Mouse (Mus musculus) left cerebral cortex, adult 8-10 months (tissue): Measurements from ENCODE around the gene Kcnn1. TPM values are rescaled to one million over a fixed set of nuclear protein-coding genes. Genes with fewer than 3 reads are reported as not detected.
A peak's percentile ranks its signal among the peaks of the same experiment; 100 is the strongest.

Experiments used
- DNase-seq, 2 experiments: peaks; one replicate each; pipeline ENCODE4 v3.0.0; 2022; ENCODE audit warnings: low spot score in 2 of 2
- total RNA-seq, 4 experiments: library from RNA; stranded (reverse); gene quantifications; 2 replicates each; pipeline ENCODE4 v1.2.4; 2022

Kcnn1 gene
- total RNA-seq, 4 experiments from 2014 or later = 15.7 to 28.6 (median 17.7) TPM

DNA sequence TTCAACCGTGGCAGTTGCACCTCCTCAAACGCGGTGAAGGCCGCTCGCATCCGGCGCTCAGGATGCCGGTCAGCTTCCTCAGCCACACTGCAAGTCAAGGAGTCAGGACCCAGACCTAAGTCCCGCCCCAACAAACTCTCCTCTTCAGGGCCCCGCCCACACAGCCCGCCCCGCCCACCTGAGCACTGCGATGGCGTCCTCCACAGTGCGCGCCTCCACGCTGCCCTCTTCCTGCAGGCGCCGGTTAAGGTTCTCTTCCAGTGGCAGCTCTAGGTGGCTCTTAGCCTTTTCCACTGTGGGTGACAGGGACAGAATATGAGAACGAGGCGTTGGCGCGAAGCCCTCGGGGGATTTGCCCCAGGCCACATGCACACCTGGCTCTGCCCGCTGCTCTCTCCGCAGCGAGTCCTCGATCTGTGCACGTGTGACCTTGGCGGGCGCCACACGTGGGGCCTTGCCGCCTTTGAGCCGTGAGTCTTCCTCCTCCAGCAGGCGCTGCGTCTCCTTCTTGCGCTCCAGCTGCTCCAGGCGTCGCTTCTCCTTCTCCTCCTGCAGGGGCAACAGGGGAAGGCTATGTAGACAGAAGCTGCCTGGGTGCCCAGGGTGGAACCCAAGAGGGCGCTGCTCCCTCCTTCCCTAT lies 5.6 kb upstream of the Kcnn1 start:
- DNase-seq = no peak

DNA sequence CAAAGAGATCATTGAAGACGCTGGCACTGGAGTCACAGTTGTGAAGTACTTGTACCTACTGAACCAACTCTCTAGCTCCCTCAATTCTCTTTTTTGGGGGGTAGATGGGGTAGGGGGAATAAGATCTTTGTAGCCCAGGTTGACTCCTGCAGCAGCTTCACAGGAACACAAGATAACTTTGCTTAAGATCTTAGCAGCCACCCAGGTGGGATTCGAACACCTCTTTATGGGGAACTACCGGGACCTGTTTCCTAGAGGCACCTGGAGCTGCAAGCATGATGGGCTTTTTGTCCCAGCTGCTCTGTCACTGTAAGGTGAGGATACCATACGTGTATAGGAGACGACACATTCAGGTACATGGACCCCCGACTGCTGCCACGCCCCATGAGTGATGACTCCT lies 3.5 kb upstream of the Kcnn1 start:
- DNase-seq = no peak

DNA sequence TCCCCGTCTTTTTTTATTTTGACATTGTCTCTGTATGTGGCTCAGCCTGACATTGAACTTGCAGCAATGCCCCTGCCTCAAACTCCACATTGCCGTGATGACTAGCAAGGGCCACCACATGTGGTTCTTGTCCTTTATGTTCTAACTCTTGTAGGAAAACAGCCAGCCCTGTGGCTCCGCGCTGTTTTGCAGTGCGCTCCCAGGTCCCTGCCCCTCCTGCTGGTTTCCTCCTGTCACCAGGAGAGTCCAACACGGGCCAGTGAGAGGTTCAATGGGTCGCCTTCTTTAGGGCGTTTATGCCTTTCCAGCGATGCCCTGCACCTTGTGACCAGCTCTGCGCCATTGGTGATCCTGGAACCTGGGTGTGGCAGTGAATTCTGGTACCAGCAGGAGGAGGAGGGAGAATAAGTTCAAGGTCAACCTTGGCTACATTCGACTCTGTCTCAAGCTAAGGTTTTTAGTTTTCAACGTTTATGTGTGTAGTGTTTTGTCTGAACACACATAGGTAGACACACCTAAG lies 3.0 kb upstream of the Kcnn1 start:
- DNase-seq = no peak

DNA sequence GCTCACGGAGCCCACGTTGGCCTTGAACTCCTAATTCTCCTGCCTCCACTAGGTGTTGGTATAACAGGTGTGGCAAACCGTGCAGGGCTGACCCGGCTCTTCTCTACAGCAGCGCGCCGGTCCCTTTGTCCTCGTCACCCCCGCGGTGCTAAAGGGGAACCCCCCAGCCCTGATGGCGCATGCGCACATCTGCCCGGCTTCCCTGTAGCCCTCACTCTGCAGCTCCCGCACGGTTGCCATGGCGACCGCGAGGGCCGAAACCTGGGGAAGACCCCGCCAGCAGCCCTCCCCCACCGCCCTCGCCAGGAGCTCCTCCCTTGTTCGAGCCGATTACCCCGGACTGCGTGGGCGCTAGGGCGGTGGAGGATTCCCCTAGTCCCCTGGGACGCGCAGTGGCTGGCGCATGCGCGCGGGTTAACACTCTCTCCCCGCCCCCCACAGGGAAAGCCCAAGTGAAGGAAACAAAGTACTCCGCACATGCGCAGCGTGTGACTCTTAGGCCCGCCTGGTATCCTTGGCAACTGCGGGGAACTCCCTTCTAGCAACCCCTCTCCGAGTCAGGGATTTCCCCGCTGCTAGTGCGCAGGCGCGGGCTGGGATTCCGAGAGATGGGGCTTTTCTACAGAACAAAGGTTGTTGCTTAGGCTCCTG lies 2.4 kb upstream of the Kcnn1 start:
- DNase-seq = peak; percentile 95 to 99

DNA sequence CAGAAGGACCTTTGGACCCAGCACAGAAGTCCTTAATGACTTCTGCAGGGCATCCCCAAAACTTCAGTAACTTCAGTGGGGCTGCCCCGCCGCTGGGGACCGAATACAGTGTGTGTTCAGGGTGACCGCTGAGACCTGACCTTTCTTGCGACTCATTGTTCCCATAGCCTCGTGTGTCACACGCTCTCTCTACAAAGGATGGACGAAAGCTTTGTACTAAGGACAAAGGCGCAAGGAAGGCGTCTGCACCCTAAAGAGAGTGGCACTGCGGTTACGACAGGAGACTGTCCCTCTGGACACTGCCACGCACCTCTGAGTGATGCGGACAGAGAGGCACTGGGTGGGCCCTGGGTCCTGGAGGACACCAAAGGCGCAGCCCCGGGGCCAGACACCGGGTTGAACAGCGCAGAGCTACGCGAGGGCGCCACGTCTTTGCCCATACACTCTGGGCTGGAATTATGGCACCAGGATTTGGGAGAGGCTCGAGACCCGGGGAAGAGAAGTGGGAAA lies 1.7 kb upstream of the Kcnn1 start:
- no peak for DNase-seq

DNA sequence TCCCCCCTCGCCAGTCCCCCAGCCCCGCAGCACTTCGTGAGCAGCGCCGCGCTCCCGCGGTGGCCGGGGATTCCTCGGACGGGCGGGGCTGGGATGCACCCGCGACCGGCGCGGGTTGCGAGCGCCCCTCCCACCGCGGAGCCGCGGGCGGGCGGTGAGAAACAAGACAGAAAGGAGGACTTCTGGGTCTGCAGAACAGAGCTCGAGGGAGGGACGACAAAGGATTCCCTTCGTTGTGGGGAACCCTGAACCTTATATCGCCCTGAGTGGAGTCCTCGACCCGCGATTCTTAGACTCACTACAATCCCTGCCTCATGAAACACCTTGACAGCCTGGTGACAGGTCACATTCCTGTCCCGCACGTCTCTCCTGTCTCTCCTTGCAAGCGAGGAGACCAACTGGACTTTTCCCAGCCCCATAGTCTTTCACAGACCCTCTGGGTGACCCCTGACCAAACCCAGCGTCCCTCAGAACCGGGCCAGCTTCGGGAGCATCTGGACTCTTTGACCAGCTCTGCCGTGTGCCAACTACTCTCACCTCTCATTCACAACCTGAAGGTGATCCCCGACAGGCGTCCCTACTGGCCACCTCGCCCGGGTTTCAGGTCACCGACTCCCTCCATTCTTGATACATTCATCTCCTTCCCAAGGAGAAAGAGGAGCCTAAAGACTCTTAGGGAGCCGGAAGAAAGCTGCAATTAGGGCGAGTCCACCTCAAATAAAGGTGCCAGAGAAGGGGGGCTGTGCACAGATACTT lies 1.1 kb upstream of the Kcnn1 start:
- DNase-seq = no peak

DNA sequence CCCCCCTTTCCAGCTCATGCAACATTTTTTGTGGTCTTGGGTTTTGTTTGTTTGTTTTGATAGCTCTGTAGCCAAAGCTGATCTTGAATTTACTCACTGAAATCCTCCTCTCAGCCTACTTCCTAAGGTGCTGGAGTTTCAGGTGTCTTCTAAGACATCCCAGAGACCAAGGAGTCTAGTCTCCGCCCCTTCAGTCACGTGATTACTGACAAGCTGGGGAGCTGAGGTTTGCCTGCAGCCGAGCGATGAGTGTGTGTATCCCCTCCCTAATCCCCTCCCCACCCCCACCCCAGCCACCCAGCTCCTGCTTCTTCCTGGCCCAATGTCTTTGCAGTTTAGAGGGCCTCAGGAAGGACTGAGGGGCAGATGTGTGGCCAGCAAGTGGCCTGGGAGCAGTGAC lies 5.5 kb downstream of the Kcnn1 start:
- no peak for DNase-seq

DNA sequence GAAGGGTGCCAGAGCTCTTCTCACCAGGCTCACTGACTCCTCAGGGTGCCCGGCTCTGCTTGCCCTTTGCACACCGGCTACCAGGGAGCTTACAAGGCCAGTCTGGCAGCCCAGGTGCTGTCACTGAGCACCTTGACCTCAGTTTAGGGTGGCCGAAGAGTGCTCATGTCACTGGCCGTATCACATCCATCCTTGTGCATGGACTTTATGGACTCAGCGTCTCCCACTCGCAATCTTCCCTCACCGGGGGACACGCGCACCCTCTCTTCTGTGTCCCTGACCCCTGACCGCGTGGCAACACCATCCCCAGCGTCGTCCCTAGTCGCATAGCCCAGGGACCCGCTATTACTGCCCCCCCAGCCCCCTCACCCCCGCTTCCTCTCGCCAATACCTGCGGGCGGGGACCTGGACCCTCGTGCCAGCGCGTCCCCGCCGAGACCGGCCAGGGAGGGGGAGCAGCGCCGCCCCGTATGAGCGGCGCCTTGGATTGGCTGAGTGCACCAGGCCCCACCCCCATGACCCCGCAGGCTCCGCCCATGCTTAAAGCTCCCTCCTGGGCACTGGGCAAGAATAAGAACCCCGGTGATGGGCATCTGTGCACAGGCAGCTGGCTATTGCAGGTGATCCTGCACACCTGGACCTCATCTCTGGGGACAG lies 6.4 kb downstream of the Kcnn1 start:
- DNase-seq = peak; percentile 48 to 78

DNA sequence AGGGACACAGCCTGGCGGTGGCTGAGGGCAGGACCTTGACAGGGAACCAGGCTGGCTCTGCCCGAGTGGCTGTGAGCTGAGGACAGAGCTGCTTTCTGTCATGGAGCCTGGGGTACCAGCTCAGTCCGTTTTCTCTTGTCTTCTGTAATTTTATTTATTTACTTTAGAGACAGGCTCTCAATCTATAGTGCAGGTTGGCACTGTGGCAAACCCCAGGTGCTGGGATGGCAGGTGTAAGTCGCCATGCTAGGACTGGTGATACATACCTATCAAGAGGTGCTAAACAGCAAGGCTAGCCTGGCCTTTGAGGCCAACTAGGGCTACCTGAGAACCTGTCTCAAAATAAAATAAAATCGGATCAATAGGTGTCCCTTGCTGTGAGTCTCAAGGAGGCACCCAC lies 7.0 kb downstream of the Kcnn1 start:
- no peak for DNase-seq

DNA sequence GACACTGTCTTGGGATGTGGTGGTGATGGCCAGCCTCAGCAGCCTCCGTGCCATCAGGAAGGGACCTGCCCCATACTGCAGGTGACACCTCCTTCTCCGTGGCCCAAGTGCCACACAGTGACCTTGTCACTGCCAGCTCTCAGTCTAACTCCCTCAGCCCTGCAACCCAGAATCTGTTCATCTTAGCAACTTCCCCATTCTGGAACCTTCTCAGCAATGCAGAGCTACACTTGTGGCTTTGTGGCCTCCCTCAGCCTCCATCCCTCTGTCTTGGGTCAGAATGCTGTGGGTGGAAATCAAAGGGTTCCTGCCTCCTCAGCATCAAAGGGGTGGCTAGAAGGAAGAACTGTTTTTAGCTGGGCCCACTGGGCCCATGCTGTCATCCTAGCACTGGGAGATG lies 9.2 kb downstream of the Kcnn1 start:
- no peak for DNase-seq

DNA sequence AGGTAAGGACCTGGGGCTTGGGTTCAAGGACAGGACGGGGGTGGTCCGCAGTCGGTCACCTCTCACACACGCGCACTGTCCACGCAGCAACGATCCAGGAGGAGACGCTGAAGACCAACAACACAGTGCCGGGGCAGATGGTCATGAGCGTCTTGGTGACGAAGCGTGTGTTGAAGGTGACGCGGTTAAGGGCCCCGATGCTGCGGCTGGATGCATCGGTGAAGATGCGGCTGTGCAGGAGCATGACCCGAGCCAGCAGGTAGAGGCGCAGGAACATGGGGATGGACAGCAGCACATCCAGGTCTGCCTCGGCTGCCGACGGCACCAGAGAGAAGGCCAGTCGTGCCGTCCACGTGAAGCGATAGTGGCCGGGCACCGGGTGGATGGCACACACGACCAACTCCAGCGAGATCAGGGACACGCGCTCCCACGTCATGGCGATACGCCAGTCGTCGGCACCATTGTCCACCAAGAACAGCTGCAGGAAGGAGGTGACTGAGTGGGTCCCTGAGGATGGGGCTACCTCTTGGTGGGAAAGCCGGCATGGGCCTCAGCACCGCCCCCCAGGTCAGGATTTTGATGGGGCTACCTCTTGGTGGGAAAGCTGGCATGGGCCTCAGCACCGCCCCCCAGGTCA lies 10.3 kb downstream of the Kcnn1 start:
- no peak for DNase-seq

DNA sequence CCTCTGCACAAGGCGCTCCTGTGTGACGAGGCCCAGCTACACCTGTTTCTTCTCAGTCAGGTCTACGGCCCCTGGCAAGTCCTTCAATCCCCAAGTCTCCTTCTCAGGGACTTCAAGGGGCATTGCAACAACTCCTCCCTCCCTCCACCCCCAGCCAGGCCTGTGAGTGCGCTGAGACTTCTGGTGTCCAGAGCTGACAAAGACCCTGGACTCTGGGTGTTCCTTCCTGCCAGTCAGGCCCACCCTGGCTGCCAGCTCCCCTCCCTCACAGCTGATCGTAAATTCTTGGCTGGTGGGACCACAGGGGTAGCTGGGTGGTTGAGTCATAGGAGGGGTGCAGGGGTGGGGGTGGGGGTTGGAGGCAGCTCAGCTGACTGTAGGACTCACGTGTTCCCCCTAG lies 11.2 kb downstream of the Kcnn1 start:
- no peak for DNase-seq

DNA sequence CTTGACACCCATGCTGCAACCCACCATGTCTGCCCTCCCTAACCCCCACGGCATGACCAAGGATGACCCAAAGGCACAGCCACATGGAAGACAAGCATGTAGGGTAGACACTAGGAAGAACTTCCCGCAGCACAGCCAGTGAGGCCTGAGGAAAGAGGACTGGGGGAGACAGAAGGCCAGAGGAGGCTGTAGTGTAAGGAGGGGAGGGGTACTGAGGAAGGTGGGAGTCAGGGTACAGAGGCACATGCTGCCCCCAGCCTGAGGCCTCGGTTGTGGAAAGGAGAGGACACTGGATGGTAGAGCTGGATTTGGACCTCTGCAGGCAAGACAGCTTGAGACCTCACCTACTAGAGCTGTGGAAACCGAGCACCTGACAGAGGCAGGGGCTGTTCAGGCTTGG lies 12.1 kb downstream of the Kcnn1 start:
- DNase-seq = no peak

DNA sequence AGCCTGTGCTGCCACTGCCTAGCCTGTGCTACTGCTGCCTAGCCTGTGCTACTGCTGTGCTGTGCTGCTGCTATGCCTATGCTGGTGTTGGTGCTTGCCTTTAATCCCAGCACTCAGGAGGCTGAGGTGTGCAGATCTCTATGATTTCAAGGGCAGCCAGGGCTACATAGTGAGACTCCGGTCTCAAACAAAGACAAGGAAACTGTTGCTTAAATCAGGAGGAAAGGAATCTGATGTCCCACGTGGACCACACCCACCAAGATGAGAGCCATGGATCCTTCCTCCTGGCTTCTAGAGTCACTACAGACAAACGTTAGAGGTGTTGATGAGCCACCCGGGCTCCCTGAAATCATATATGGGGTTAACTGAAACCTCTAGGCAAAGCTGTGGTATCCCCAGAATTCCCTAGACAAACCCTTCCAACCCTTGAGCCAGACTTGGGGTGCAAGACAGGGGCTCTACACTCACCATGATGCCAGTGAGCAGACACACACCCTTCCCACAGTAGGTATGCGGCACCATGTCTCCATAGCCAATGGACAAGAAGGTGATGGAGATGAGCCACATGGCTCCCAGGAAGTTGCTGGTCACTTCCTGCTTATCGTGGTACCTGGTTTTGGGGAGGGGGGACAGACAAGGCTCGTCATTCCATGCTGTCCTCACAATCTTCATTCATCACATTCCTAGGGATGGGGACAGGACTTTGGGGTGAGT lies 12.8 kb downstream of the Kcnn1 start:
- DNase-seq = no peak

DNA sequence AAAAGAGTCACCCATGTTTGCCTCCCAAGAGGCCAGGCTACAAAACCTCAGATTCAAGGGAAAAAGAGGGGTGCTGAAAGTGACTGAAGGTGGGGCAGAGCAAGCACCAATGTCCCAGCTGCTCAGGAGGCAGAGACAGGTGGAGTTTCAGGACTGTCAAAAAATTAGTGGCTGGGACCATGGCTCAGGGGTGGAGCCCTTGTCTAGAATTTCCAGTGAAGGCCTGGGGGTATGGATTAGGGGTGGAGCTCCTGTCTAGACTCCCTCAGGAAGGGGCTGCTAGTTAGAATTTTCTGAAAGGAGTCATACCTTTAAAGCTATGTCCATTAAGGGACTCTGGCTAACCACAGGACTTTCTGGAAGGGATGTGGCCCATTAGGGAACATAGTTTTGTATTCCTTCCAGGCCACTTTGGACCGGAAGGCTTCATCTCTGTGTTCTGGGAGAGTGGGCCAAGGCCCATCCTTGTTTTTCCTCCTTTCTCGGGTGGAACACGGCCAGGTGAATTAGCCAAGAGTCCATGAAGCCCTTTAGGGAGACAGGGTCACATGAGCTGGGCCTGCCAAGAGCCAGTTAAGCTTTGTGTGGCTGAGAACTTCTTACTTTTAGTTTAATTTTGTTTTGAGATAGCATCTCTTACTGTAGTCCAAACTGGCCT lies 13.6 kb downstream of the Kcnn1 start:
- DNase-seq = no peak

DNA sequence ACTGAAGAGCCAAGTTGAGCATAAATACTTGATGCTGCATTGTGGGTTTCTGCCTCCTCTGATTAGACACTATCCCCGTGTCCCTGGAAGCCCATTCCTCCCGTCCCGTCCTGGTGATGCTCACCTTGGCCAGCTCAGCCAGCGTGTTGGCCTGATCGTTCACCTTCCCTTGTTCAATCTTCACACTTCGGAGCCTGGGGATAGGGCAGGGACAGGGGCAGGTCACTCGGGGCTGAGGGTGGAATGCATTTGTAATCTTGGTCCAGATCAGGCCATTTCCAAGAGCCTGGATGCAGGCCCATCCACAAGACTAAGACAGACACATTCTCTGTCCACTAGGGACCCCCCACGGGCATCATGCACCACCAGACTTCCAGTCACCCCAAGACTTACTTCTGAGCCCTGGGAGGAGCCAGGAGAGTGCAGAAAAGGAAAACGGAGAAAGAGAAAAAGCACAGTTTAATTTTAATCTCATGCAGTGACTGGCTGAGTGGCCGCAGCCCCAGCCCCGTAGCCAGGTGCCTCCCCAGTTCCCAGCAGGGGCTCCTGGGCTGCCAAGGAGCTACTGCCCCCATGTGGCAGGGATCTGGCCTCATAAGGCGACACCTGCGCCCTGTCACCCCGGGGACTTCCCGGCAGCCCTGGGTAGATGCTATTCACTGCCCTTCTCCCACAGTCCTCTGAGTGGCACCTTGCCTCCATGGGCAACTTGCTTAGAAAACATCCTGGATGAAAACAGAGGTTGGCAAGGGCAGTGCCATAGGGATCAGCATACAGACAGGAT lies 16.5 kb downstream of the Kcnn1 start:
- no peak for DNase-seq

DNA sequence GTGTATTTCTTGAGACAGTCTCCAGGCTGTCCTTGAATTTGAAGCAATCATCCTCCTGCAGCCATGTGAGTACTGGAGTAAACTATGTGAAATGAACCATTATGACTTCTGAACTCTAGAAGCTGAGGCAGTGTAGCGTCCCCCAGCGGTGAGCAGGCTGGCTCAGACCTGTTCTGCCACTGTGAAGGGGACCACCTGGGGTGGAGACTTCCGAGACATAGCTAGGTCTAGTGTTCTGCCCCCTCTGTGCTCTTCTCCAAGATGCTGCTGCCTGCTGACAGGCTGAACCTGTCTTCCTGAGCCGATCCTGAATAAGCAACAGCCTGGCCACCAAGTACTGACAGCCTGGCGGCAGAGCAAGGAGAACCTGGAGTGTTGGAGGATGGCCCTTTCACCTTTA lies 17.9 kb downstream of the Kcnn1 start:
- DNase-seq = no peak

DNA sequence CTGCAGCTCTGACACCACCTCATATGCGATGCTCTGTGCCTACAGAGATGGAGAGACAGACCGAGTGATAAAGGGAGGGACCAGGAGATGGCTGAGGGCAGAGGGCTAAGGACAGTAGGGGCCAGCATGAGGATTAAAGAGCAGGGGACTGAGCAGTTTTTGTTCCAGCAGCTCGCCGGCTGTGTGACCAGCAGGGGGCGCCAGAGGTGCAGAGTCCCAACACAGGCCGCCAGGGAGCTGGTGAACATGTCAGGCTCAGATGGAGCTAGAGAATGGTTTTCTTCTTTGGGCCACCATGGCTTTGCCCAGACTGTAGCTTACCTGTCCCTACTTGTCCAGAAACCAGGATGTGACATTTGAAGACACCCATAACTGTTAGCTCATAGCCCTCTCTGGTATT lies 18.5 kb downstream of the Kcnn1 start:
- peak; percentile 67 to 83 for DNase-seq

DNA sequence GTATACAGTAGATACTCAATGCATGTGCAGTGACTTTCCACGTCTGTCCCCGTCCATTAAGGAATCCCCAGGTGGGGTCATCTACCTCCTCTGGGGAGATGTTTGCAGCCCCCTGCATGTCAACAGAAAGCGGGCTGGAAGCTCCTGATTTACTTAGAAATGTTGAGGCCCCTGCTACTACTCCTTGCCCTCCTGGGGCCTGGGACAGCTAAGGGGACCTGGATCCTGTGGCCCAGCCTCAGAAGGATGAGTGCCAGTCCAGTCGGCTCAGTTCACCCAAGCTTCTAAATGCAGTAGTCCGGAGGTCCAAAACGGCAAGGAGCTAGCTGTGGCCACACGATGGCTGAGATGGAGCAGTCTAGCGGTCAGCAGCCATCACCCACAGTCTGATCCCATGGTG lies 19.1 kb downstream of the Kcnn1 start:
- DNase-seq = no peak
